Mouse (Mus musculus) erythroblast, adult 5-6 weeks (primary cell): ENCODE measurements around the gene Trpm2. TPM values are rescaled to one million over a fixed set of nuclear protein-coding genes. Genes with fewer than 3 reads are reported as not detected.

ENCODE experiments used
- ATAC-seq: replicated peaks from 2 replicates; pipeline ENCODE4 v1.8.0; 2016; ENCODE audit warnings: moderate number of reproducible peaks, mild to moderate bottlenecking, moderate TSS enrichment, inconsistent platforms; ENCODE audit not compliant: poor library complexity, low FRiP score, severe bottlenecking
- total RNA-seq, 2 experiments: library from RNA; stranded (forward) in 1 of 2; stranded (reverse) in 1 of 2; fragments of 150-400 nt in 1 of 2; fragments of 200-764, 138-1000 nt in 1 of 2; gene quantifications; 2 replicates each; pipeline versions ENCODE4 v1.2.3 to v1.2.4; 2015 to 2017; ENCODE audit warnings: low replicate concordance in 2 of 2

Trpm2 gene
- total RNA-seq, 2 experiments from 2014 or later: 3.1 to 3.4 TPM

- no peak for ATAC-seq
Measured at GRCm38 (mm10) chr10:77913292-77913691, 57.1 kb downstream of the Trpm2 start.

- ATAC-seq: no peak
Measured at GRCm38 (mm10) chr10:77912605-77913004, 57.8 kb downstream of the Trpm2 start.

GRCm38 (mm10) chr10:77902894-77903715 is 67.3 kb downstream of the Trpm2 start:
- no peak for ATAC-seq

GRCm38 (mm10) chr10:77902211-77902893 is 68.0 kb downstream of the Trpm2 start, which contains the start of gene Lrrc3:
Lrrc3 (minus strand) TSS chr10:77902536.
- ATAC-seq: no peak

GRCm38 (mm10) chr10:77901871-77902210 is 68.5 kb downstream of the Trpm2 start:
- no peak for ATAC-seq

- no peak for ATAC-seq
Measured at GRCm38 (mm10) chr10:77900903-77901818, 69.2 kb downstream of the Trpm2 start.

GRCm38 (mm10) chr10:77900126-77900525 is 70.2 kb downstream of the Trpm2 start:
- ATAC-seq: no peak

- no peak for ATAC-seq
Measured at GRCm38 (mm10) chr10:77895562-77895961, 74.8 kb downstream of the Trpm2 start.

GRCm38 (mm10) chr10:77890987-77891565 is 79.3 kb downstream of the Trpm2 start:
- no peak for ATAC-seq

- ATAC-seq: no peak
Measured at GRCm38 (mm10) chr10:77886007-77886747, 84.2 kb downstream of the Trpm2 start.

GRCm38 (mm10) chr10:77882553-77882952 is 87.8 kb downstream of the Trpm2 start:
- no peak for ATAC-seq

- no peak for ATAC-seq
Measured at GRCm38 (mm10) chr10:77880305-77880704, 90.1 kb downstream of the Trpm2 start.

GRCm38 (mm10) chr10:77878985-77879384 is 91.4 kb downstream of the Trpm2 start:
- no peak for ATAC-seq

- no peak for ATAC-seq
Measured at GRCm38 (mm10) chr10:77869651-77870050, 100.7 kb downstream of the Trpm2 start.

GRCm38 (mm10) chr10:77867546-77867945 is 102.8 kb downstream of the Trpm2 start:
- no peak for ATAC-seq

GRCm38 (mm10) chr10:77864762-77865143 is 105.6 kb downstream of the Trpm2 start:
- ATAC-seq: no peak

GRCm38 (mm10) chr10:77864067-77864761 is 106.1 kb downstream of the Trpm2 start:
- ATAC-seq: peak; percentile 30; the same call in 1 of the 2 replicates

GRCm38 (mm10) chr10:77861675-77862074 is 108.7 kb downstream of the Trpm2 start, which contains the start of gene Gm3285:
Gm3285 (plus strand) TSS chr10:77861975.
- ATAC-seq: no peak
